Mouse (Mus musculus): ENCODE data around the gene Chp1. TPM values are rescaled to one million over a fixed set of nuclear protein-coding genes. Genes with fewer than 3 reads are reported as not detected.

Chp1 gene
- polyA plus RNA-seq, 1 experiment from 2014 or later, result 46.4 TPM

Other genes with a start within 250 kb of the Chp1 start
- gene Dll4, start 221.9 kb upstream of the Chp1 start, polyA plus RNA-seq (2014; fragmentation: Nextera tagmentation; extraction: Ambion mirVana), result 6.9 and 8.8 TPM in 2 replicates
- 0.32 and 0.67 TPM in 2 replicates for gene Chac1, start 196.5 kb upstream of the Chp1 start, polyA plus RNA-seq (2014; fragmentation: Nextera tagmentation; extraction: Ambion mirVana)
- 3.7 and 4.4 TPM in 2 replicates for gene Ino80, start 70.0 kb upstream of the Chp1 start, polyA plus RNA-seq (2014; fragmentation: Nextera tagmentation; extraction: Ambion mirVana)
- 0.04 and 0.14 TPM in 2 replicates for gene Exd1, start 70 bp upstream of the Chp1 start, polyA plus RNA-seq (2014; fragmentation: Nextera tagmentation; extraction: Ambion mirVana)
- gene Nusap1, start 70.6 kb downstream of the Chp1 start, polyA plus RNA-seq (2014; fragmentation: Nextera tagmentation; extraction: Ambion mirVana), result 36.9 and 39.7 TPM in 2 replicates
- gene Oip5, start 70.8 kb downstream of the Chp1 start, polyA plus RNA-seq (2014; fragmentation: Nextera tagmentation; extraction: Ambion mirVana), result 17.7 and 20.7 TPM in 2 replicates
- gene Ndufaf1, start 115.1 kb downstream of the Chp1 start, polyA plus RNA-seq (2014; fragmentation: Nextera tagmentation; extraction: Ambion mirVana), result 54.5 and 55.5 TPM in 2 replicates
- 16.2 and 19.8 TPM in 2 replicates for gene Rtf1, start 127.4 kb downstream of the Chp1 start, polyA plus RNA-seq (2014; fragmentation: Nextera tagmentation; extraction: Ambion mirVana)
- 2.1 and 2.4 TPM in 2 replicates for gene Itpka, start 194.6 kb downstream of the Chp1 start, polyA plus RNA-seq (2014; fragmentation: Nextera tagmentation; extraction: Ambion mirVana)
- gene Ltk, start 212.7 kb downstream of the Chp1 start, polyA plus RNA-seq (2014; fragmentation: Nextera tagmentation; extraction: Ambion mirVana), result 0.23 and 0.32 TPM in 2 replicates
- gene Rpap1, start 239.8 kb downstream of the Chp1 start, polyA plus RNA-seq (2014; fragmentation: Nextera tagmentation; extraction: Ambion mirVana), result 16.8 and 17.6 TPM in 2 replicates